Mouse (Mus musculus) liver, embryonic 16.5 days (tissue): ENCODE results near the gene Gtf2e1. TPM values are rescaled to one million over a fixed set of nuclear protein-coding genes. Genes with fewer than 3 reads are reported as not detected.

Experiments used
- ATAC-seq: fragments of 200-750 bp; cut with Nextera tagmentation; 2 replicates; pipeline ENCODE4 v1.8.0; 2017; ENCODE audit warnings: low read depth, mild to moderate bottlenecking, moderate number of reproducible peaks, moderate library complexity
- H3K27ac ChIP-seq: fragments of 300-500 bp; sonication (generic); 2 replicates; pipeline ENCODE4 v1.5.1; 2014; ENCODE audit warnings: mild to moderate bottlenecking, low read length
- H3K27me3 ChIP-seq: fragments of 300-500 bp; sonication (generic); 2 replicates; pipeline ENCODE4 v1.6.1; 2014; ENCODE audit warnings: low read depth, low read length, mixed read lengths; ENCODE audit not compliant: control insufficient read depth, insufficient read depth
- H3K36me3 ChIP-seq: fragments of 300-500 bp; sonication (generic); 2 replicates; pipeline ENCODE4 v1.6.1; 2014; ENCODE audit warnings: mild to moderate bottlenecking; ENCODE audit not compliant: control insufficient read depth, insufficient read depth
- H3K4me1 ChIP-seq: fragments of 300-500 bp; sonication (generic); 2 replicates; pipeline ENCODE4 v1.6.1; 2014; ENCODE audit warnings: low read depth, low read length, mixed read lengths; ENCODE audit not compliant: control insufficient read depth
- H3K4me2 ChIP-seq: fragments of 300-500 bp; sonication (generic); 2 replicates; pipeline ENCODE4 v1.6.1; 2014; ENCODE audit warnings: low read depth, low read length, mixed read lengths
- H3K4me3 ChIP-seq: fragments of 300-500 bp; sonication (generic); 2 replicates; pipeline ENCODE4 v1.5.1; 2014; ENCODE audit warnings: low read depth, mild to moderate bottlenecking, low read length
- H3K9ac ChIP-seq: fragments of 300-500 bp; sonication (generic); 2 replicates; pipeline ENCODE4 v1.6.1; 2014; ENCODE audit warnings: low read depth, low read length
- H3K9me3 ChIP-seq: fragments of 300-500 bp; sonication (generic); replicated peaks from 2 replicates; pipeline ENCODE4 v1.6.1; 2016; ENCODE audit warnings: low read length; ENCODE audit not compliant: control insufficient read depth
- WGBS: fragments of 180-500 bp; shearing (Covaris S2); extraction: QIAGEN DNeasy Blood & Tissue Kit; methylation state at CpG from one replicate; pipeline ENCODE4 v1.1.7; 2014; ENCODE audit not compliant: insufficient replicate concordance; 5-methylcytosine and 5-hydroxymethylcytosine counted together
- polyA plus RNA-seq: library from polyadenylated mRNA; unstranded; fragments of >200 nt; fragmentation: Nextera tagmentation; extraction: Ambion mirVana; gene quantifications from 2 replicates; pipeline ENCODE4 v1.2.1, GENCODE M21; 2015

Gtf2e1 gene
- polyA plus RNA-seq, 1 experiment from 2014 or later: 6.6 TPM

GRCm38 (mm10) chr16:37579591-37579990 lies 40.0 kb upstream of the Gtf2e1 start:
- no peaks in the 10 kb centered on the region for H3K9me3 ChIP-seq
- ATAC-seq: no peak; the same call in 1 of the 2 replicates
- peak overlapping the region; percentile 74 for H3K27ac ChIP-seq
- H3K4me3 ChIP-seq: no peak overlapping the region
- H3K36me3 ChIP-seq: no peaks in the 10 kb centered on the region
- no peak overlapping the region for H3K9ac ChIP-seq
- no peaks in the 10 kb centered on the region; the same call in 1 of the 2 replicates for H3K4me1 ChIP-seq
- H3K27me3 ChIP-seq: no peaks in the 10 kb centered on the region
- H3K4me2 ChIP-seq: no peak overlapping the region
- WGBS: 47% methylated on average over 1 of the region's 1 CpGs

GRCm38 (mm10) chr16:37575325-37575724 lies 35.7 kb upstream of the Gtf2e1 start:
- ATAC-seq: no peak
- Histone ChIP-seq H3K36me3 (no peaks in the 10 kb centered on the region), H3K4me2 (no peak overlapping the region), H3K9ac (no peak overlapping the region), H3K9me3 (peaks cover 3% of the 10 kb centered on the region), H3K4me3 (no peak overlapping the region), H3K27me3 (no peaks in the 10 kb centered on the region), H3K27ac (no peak overlapping the region), H3K4me1 (no peaks in the 10 kb centered on the region; the same call in 1 of the 2 replicates)
- 45% methylated on average over 3 of the region's 3 CpGs for WGBS

- H3K4me3 ChIP-seq: no peak overlapping the region
- WGBS: 89% methylated on average over 5 of the region's 5 CpGs
- H3K36me3 ChIP-seq: no peaks in the 10 kb centered on the region
- H3K4me2 ChIP-seq: no peak overlapping the region
- H3K4me1 ChIP-seq: no peaks in the 10 kb centered on the region
- no peak overlapping the region for H3K9ac ChIP-seq
- no peak overlapping the region for H3K27ac ChIP-seq
- no peaks in the 10 kb centered on the region for H3K27me3 ChIP-seq
- ATAC-seq: no peak
- peaks cover 3% of the 10 kb centered on the region for H3K9me3 ChIP-seq
These were observed 33.5 kb upstream of the Gtf2e1 start for GRCm38 (mm10) chr16:37573061-37573460.

- Histone ChIP-seq H3K27ac (no peak overlapping the region), H3K27me3 (no peaks in the 10 kb centered on the region), H3K4me1 (no peaks in the 10 kb centered on the region), H3K4me2 (no peak overlapping the region), H3K4me3 (no peak overlapping the region), H3K36me3 (no peaks in the 10 kb centered on the region), H3K9me3 (peaks cover 3% of the 10 kb centered on the region), H3K9ac (no peak overlapping the region)
- ATAC-seq: no peak
- WGBS: 82% methylated on average over 12 of the region's 12 CpGs
These were observed 32.6 kb upstream of the Gtf2e1 start for GRCm38 (mm10) chr16:37572117-37572754.

- no peaks in the 10 kb centered on the region for H3K36me3 ChIP-seq
- no peak overlapping the region for H3K9ac ChIP-seq
- ATAC-seq: no peak
- H3K27ac ChIP-seq: no peak overlapping the region
- H3K4me2 ChIP-seq: no peak overlapping the region
- H3K4me3 ChIP-seq: no peak overlapping the region
- peaks cover 3% of the 10 kb centered on the region for H3K9me3 ChIP-seq
- no peaks in the 10 kb centered on the region for H3K27me3 ChIP-seq
- H3K4me1 ChIP-seq: no peaks in the 10 kb centered on the region
- 79% methylated on average over 3 of the region's 3 CpGs for WGBS
These were observed 32.0 kb upstream of the Gtf2e1 start for GRCm38 (mm10) chr16:37571554-37571953.

- H3K27ac ChIP-seq: no peak overlapping the region
- H3K4me1 ChIP-seq: no peaks in the 10 kb centered on the region
- H3K9me3 ChIP-seq: no peaks in the 10 kb centered on the region
- H3K27me3 ChIP-seq: no peaks in the 10 kb centered on the region
- no peak overlapping the region for H3K4me2 ChIP-seq
- WGBS: 80% methylated on average over 12 of the region's 12 CpGs
- no peak overlapping the region for H3K9ac ChIP-seq
- H3K4me3 ChIP-seq: no peak overlapping the region
- no peak for ATAC-seq
- H3K36me3 ChIP-seq: no peaks in the 10 kb centered on the region
These were observed 27.8 kb upstream of the Gtf2e1 start for GRCm38 (mm10) chr16:37567113-37568050.

GRCm38 (mm10) chr16:37566107-37566506 lies 26.5 kb upstream of the Gtf2e1 start:
- H3K27me3 ChIP-seq: no peaks in the 10 kb centered on the region
- H3K4me2 ChIP-seq: no peak overlapping the region
- WGBS: 72% methylated on average over 6 of the region's 6 CpGs
- H3K4me1 ChIP-seq: no peaks in the 10 kb centered on the region
- H3K27ac ChIP-seq: no peak overlapping the region
- no peaks in the 10 kb centered on the region for H3K36me3 ChIP-seq
- no peaks in the 10 kb centered on the region for H3K9me3 ChIP-seq
- H3K4me3 ChIP-seq: no peak overlapping the region
- H3K9ac ChIP-seq: no peak overlapping the region
- no peak for ATAC-seq

GRCm38 (mm10) chr16:37565117-37565516 lies 25.5 kb upstream of the Gtf2e1 start:
- Histone ChIP-seq H3K9me3 (no peaks in the 10 kb centered on the region), H3K36me3 (no peaks in the 10 kb centered on the region), H3K4me1 (no peaks in the 10 kb centered on the region), H3K27me3 (no peaks in the 10 kb centered on the region), H3K4me3 (no peak overlapping the region), H3K4me2 (no peak overlapping the region), H3K9ac (no peak overlapping the region), H3K27ac (no peak overlapping the region)
- no peak for ATAC-seq
- 21% methylated on average over 1 of the region's 1 CpGs for WGBS

GRCm38 (mm10) chr16:37562961-37563360 lies 23.4 kb upstream of the Gtf2e1 start:
- H3K9ac ChIP-seq: no peak overlapping the region

More at GRCm38 (mm10) chr16:37562961-37563360, 23.4 kb upstream of the Gtf2e1 start:
- no peak overlapping the region for H3K4me2 ChIP-seq
- H3K4me1 ChIP-seq: no peaks in the 10 kb centered on the region
- WGBS: 81% methylated on average over 5 of the region's 5 CpGs
- no peaks in the 10 kb centered on the region for H3K9me3 ChIP-seq
- no peak overlapping the region for H3K4me3 ChIP-seq
- ATAC-seq: no peak
- H3K27ac ChIP-seq: no peak overlapping the region
- H3K27me3 ChIP-seq: no peaks in the 10 kb centered on the region
- peaks cover 1% of the 10 kb centered on the region for H3K36me3 ChIP-seq
